Mouse (Mus musculus) layer of hippocampus, adult 8-10 months (tissue): ENCODE measurements around the gene Mst1. TPM values are rescaled to one million over a fixed set of nuclear protein-coding genes. Genes with fewer than 3 reads are reported as not detected.

Source experiments
- DNase-seq, 2 experiments: peaks; one replicate each; pipeline ENCODE4 v3.0.0; 2022; ENCODE audit warnings: low spot score in 2 of 2
- total RNA-seq, 4 experiments: library from RNA; stranded (reverse); gene quantifications; 2 replicates each; pipeline ENCODE4 v1.2.4; 2022

Mst1 gene
- total RNA-seq, 4 experiments from 2014 or later = not detected

DNA sequence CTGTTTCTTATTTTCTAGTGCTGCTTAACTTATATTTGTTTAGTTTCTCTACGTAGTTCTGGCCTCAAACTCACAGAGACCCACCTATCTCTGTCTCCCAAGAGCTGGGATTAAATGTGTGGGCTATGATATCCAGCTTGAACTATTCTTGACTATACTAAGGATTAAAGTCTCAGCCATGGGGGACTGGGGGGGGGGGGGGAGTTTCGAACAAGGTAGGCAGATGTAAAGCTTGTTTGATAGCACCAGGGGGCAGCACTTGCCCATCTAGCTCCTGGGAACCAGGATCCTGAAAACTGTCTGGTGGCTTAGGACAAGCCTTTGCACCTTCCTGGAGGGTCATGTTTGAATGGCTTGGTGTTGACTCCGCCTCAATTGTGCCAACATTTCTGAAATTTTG is 15.3 kb downstream of the Mst1 start:
- no peak for DNase-seq

DNA sequence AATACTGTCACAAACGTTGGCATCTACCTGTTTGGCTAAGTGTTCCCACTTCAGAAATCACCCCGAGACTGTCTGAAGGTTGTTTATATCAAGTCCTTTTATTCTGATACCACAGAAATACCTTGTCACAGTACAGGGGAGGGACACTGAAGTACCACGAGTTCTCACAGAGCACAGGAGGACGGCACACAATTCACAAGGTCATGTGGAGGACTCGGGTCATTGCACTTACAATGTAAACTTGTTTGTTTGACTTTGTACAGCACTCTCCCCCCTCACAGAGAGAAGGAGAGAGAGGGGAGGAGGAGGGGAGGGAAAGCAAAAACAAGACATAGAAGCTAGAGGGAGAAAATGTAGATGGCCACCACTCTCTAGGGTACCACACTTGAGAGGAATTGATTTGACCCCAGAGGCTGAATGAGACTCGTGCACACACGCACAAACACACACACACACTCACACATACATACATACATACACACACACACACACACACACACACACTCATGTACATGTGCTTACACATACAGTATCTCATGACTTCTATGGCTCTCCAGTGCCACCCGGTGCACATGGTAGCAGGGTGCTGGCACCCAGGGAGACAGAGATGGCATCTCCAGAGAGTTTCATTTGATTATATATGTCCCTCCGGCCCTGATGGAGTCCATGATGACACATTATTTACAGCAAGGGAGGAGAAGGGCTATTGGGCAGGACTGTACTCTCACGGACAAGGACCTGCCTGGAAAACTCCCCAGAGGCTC is 15.9 kb downstream of the Mst1 start:
- no peak for DNase-seq

DNA sequence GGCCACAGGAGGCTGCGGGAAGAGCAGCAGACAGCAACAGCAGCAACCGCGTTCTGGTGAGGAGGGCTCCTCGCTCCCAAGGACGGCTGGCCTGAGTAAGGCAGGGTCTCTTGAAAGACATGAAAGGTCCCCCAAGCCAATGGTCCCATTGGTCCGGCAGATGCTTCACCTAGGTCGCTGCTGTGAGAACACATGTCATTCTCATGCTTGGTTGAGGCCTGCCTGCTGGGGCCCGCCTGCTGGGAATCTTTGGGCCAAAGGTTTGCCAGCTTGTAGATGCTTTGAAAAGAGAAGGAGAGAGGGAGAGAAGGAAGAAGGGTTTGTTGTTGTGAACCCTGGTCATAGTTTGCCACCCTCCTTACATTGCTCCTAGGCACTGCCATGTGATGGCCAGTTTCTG is 19.4 kb downstream of the Mst1 start:
- DNase-seq = no peak

DNA sequence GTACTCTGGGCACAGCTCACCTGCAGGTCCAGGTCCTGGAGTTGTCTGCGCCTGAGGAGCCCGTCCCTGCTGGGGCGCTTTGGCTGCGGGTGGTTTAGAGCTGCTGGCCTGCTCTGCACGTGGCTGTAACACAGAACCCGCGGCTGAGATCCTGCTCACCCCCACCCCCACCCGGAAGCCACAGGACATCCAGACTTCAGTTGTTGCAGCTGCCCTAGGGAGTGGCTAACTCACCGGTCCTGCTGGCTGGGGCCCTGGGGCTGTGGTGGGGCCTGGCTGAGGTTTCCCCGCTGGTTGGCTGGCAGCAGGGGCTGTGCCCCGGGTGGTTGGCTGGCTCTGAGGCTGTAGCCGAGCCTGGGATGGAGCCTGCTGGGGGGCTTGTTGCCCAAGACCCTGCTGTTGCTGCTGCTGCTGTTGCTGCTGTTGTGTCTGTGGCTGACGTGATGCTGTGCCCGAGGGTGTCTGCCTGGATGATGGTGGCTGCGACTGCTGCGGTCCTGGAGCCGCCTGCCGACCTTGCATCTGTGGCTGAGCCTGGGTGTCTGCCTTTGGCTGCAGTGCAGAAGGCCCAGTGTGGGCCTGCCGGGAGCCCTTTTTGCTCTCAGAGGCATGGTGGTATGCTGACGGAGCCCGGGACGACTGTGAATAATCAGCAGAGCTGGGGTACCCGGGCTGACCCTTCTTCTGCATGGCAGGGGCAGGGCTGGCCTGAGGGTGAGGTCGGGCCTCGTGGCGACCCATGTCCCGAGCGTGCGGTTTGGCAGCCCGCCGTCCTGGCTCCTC is 24.7 kb downstream of the Mst1 start:
- no peak for DNase-seq

DNA sequence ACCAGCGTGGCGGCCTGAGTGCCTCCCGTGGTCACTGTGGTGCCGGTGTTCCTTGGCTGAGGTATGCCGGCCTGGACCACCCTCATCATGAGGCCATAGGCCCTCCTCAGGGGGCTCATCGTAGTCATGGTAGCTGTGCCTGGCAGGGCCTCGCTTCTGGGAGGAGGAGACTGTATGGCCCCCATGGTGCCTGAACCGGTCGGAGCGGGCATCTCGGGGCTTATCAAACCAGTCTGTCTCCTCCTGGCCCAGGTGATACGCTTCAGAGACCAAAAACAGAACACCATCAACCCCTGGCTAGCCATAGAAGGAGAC is 25.3 kb downstream of the Mst1 start:
- DNase-seq = no peak

DNA sequence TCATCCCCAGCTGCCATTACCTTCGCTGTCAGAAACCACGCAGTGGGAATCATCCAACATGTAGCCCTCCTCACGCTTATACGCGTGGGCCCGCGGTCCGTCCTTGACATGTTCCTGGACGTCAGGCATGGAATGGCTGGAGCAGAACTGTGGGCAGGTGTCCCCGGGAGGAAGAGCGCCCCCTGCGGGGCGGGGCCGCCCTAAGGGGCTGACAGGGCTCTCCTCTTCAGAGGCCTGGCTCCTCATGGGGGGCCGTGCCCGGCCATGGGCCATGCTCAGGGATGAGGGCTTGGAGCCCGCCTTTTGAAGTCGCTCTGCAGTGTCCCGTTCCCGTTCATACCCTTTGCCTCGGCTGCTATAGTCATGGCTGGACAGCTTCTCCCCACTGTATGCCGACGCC is 25.9 kb downstream of the Mst1 start:
- DNase-seq = no peak

DNA sequence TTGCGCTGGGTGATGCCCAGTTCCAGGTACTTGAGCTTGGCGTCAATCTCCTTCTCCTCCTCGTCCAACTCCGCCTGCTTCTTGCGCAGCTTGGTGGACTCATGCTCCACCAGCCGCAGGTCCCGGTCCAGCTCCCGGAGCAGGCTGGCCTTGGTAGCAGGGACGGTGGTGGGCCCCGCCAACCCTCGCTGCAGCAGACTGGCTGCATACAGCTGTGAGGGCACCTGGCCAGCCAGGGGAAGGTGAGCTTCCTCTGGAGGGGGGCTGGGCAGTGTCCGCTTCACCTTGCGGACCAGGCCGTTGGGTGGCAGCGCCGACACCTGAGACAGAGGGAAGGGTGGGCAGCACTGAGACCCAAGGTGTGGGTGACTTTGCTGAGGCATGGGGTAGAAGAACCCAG is 27.6 kb downstream of the Mst1 start:
- DNase-seq = no peak

DNA sequence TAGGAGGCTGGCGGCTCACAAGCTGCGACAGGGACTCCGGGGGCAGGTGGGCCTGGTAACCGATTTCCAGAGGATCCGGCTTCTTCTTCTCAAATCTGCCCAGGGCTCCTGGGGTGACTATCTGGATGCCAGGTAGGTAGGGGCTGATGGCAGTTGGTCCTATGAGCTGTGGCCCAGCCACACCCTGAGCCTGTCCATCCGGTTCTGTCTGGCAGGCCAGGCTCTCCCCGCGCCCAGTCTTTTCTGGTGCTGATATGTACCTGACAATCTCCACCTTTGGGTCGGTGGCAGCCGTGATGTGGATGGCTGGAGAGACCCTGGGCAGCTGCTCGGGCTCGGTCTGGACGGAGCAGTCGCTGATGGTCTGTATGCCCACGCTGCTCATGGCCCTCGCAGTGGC is 29.9 kb downstream of the Mst1 start:
- no peak for DNase-seq

DNA sequence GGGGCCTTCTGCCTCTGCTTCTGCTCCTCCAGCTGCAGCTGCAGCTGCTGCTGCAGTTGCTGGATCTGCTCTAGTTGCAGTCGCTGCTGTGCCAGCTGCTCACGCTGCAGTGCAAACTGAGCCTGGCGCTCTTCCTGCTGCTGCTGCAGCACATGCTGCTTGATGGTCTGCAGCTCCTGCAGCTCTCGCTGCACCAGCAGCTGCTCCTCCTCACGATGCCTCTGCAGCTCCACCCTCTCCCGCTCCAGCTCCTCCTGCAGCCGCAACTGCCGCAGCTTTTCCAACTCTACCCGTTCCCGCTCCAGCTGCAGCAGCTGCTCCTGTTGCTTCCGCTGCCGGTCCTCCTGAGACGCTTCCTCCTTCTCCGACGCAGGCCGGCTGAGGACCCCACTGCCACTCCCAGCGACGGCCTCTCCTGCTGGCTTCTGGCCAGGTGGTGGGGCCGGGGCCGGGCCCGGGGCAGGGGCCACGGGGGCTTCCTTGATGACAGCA is 30.9 kb downstream of the Mst1 start:
- DNase-seq = no peak

DNA sequence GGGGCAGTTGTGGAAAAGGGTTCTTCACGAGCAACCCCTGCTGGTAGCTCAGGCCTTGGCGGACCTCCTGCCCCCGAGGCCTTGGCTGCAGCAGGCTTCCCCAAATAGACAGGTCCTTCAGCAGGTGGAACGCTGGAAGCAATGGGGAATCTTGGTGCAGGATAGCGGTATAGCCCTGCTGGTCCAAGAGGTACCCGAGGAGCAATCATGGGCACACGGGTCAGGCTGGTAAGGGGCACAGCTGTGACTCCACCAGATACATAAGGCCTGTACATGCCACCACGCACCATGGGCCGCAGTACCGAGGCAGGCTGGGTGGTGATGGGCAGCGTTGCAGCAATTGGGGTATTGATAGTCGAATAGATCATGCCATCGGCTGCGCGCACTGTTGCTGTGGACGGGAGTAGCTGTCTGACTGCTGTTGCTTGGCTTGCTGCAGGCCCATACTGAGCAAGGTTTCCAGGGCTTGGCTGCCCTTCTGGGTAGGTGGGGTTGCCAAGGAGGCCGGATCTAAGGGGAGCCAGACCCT is 31.4 kb downstream of the Mst1 start:
- no peak for DNase-seq

DNA sequence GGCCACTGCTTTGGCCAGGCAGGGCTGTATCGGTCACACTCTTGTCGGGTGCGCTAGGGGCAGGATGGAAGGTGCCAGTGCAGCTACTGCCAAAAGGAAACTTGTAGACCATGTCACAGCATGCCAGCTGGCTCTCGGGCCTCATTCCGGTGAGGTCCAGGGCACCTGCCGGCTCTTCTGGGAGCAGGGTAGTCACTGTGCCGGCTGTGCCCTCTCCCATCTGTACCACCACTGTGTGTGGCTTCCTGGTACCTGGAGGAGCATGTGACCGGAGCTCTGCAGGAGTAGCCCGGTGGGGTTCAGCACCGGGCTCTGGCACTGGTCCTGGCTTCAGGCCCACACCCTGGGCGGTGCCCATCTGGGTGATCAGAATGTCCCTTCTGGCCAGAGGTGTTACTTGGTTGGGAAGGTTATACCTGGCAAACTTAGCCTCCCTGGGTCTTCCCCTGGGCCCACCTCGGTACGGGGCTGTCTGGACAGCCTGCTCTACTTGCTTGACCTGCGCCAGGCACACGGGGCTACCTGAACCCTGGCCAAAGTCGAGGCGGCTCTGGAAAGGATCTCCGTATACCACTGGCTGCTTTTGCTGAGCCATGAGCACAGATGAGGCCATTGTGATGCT is 32.6 kb downstream of the Mst1 start:
- no peak for DNase-seq

DNA sequence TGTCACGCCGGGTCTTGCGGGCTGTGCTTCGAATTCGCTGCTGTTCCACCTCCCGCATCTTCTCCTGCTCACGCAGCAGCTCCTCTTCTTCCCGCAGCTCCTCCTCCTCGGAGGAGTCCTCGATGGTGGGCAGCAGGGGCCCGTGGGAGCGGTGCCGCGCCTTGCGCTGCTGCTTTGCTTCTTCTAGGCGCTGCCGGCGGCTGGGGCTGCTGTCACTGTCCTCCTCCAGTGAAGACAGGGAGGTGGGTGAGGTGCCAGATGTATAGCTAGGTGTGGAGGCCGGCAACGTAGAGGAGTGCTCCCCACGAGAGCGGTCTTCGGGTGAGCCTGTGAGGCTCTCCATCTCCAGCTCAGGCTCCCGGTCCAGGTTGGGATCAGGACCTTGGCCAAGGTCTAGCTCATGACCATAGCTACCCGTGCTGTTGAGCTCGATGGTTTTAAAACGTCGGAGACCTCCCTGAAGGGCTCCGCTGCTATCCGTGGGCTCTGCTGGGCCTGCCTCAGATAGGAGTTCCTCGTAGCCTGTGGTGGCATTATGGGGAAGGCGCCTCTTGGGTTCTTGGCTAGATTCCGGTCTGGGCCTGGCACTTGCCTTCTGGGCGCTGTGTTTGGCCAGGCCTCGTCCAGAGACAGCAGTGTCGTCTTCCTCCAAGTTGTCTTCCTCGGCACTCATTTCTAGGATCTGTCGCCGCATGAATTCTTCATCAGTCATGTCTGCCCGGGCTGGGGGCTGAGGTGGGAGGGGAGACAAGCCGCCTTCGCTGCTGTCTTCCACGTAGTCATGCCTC is 35.2 kb downstream of the Mst1 start:
- no peak for DNase-seq

DNA sequence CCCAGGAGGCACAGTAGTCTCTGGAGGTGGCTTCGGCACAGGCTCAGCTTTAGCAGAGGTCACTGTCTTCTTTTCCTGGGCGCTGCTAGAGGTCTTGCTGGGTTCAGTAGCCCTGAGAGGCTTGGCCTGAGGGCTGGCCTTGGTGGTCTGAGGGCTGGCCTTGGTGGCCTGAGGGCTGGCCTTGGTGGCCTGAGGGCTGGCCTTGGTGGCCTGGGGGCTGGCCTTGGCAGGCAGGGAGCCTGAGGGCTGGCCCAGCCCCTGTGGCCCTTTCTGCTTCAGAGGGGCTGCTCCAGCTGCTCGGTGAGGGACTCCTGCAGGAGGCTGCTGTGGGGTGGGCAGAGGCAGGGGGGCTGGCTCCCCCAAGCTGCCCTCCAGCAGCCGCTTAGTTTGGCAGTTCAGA is 36.9 kb downstream of the Mst1 start:
- no peak for DNase-seq

DNA sequence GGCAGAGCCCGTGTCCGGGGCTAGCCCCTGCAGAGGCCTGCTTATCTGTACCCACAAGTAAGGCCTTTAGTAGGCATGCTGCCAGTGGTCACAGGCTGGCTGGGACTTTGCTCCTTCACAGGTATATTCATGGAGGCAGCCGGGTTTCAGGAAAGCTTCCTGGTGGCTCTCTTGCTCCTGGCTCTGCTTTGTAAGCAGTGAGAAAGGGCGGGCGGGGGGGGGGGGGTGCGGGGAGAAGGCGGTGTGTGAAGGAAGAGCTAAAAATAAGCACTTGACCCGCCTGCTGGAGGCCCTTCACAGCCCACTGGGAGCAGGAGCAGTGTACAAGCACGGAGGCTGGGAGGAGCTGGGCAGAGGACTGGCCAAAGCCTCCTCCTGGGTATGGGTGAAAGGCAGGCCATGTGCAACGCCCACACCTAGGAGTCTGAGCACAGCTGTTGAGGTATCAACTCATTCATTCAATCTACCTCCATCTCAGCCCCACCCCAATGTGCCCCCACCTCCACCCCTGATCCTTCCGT is 39.7 kb downstream of the Mst1 start:
- DNase-seq = no peak

DNA sequence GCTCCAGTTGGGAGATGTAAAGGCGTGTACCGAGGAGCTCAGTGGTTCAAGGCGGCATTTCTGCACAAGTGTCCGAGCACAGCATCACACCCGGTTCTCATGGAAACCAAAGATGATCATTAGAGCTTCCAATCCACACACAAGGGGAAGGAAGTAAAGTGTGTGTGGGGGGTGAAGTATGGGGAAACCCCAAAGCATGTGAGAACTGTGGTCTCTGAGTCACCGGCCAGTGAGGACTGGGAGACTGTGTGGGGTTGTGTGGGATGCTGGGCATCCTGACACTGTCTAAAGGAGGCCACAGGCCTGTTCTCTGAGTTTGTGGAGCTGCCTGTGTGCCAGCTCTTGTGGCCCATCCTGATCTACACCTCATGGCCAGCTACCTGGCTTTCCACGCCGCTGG is 40.4 kb downstream of the Mst1 start:
- no peak for DNase-seq

DNA sequence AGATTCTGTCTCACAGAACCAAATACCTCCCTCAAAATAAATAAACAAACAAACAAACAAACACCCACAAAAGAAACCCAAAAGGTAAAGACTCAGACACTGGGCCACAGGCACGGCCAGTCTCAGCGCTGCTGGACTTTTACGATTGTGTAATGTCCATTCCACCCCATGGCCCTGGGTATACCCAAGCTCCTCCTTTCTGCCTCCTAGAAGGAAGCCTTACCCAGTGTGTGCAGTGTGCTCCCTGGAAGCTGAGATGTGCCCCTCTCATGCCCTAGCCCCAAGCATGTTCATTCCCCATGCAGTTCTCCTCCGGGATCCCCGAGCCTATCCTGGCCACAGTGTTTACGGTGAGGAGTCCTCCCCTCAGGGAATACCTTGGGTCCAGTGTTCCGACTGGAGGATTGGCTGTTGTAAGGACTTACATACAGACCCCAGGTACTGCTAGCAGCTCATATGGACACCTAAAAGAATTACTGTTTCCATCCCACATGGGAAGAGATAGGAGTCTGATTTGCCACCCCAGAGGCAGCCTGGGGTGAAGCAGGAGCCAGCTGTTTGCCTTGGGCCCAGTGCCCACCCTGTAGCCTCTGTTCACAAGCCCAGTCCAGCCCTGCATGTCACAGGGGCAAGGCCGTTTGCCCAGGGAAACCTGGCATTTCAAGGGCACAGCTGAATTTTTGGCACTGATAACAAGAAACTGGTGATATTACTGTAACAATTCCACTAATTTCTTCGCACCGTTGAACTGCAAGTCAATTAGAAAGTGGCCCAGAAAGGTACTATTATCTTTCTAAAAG is 41.1 kb downstream of the Mst1 start:
- no peak for DNase-seq

DNA sequence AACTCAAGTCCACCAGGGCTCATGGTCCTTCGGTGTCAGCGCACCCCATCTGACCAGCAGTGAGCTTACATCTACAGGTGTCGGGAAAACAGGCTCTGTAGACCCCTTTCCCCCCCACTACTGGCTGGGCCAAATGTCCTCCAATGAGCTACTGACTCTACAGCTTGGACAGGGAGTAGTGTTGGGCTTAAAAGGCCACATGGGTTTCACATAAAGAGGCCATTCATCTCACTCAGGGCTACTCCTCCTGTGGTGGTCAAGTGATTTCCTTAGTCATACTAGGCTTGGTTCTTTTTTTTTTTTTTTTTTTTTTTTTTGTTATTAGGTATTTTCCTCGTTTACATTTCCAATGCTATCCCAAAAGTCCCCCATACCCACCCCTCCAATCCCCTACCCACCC is 43.7 kb downstream of the Mst1 start:
- no peak for DNase-seq

DNA sequence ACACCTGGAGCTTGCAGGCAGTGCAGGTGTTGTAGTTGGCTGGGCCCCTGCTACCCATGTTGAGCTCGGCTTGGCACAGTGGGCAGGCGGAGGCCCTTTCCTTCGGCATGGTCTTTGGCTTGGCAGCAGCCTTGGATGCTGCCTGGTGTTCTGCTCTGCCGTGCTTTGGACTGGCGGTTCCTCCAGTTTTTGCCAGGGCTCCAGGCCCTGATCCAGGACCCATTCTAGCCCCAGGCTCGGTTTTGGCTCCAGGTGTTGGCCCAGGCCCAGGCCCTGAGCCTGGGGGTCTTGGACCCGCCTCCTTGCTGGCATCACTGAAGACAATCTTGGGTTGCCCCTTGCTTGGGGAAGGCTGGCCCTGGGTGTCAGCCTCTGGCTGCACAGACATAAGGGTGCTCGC is 45.5 kb downstream of the Mst1 start:
- DNase-seq = no peak

DNA sequence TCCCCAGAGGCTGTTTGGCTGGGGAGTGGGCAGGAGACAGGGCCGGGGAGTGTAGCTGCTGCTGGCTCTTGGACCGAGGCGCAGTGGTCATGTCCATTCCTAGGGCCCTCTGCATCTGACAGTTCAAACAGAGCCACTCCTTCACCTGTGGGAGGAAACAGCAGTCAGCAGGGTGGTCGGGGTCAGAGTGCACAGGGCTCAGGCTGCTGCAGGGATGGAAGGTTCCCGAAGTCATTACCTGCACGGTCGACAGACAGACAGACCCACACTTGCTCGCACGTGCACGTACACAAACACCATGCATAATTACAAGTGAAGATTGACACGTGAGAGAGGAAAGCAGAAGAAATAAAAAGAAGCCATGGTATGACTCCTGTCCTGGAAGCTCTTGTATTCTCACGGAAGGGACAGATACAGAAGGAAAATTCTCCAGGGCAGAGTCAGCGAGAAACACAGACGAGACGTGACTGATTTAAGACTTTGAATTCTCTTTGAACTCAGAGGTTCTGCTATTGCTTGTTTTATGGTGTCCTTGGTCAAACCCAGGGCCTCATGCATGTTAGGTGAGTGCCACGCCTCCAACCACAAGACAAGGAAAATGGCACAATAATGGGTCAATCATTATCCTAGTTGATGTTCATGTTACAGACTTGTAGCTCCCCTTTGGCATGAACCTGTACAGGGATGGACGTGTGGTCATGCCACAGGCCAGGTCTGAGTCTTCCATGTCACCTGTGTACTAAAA is 46.4 kb downstream of the Mst1 start:
- DNase-seq = no peak

DNA sequence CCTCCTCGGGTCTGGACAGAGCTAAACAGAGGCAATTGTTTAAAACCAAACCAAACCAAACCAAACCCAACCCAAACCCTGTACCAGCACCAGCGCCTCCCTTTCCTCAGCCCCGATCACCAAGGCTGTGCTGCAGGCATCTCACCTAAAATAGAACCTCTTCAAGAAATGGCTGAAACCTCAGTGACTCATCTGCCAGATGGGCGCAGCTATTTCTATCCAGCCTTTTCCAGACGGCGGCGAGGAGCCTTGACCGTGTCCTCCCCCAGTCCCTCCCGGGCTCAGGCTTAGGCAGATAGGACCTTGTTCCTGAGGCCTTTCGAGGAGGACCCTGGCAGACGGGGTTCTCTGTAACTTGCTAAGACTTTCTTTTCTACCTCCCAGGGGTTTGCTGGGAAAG is 48.0 kb downstream of the Mst1 start:
- DNase-seq = peak in 1 of 2 experiments; percentile 59
